10 mouse cellular contexts compared by ENCODE assay signal in genomic region chr10:67069013-67069412, GRCm38 (mm10). TPM values are rescaled to one million over a fixed set of nuclear protein-coding genes. Genes with fewer than 3 reads are reported as not detected.
A peak's percentile ranks its signal among the peaks of the same experiment; 100 is the strongest.
DNase-seq lines count a peak whose midpoint lies in the region; ATAC-seq and TF ChIP-seq lines count a peak whose summit lies in the region.
"Had no signal": no experiment of that assay in that cellular context is flagged by ENCODE, and none has a peak within 500 bp of the region (broad histone marks: within the 10 kb centered on the region; RNA-seq: fewer than 3 reads in every experiment).

No protein-coding gene starts in this region.

- no peak for TF ChIP-seq POLR2A in spleen, adult 2 months (IDR thresholded peaks at IDR 0.05; ENCODE audit: low read depth, low read length)
- TF ChIP-seq POLR2A in small intestine, adult 2 months (IDR thresholded peaks at IDR 0.05; ENCODE audit: low read depth, low read length) = no peak

- TF ChIP-seq CTCF in spleen, adult 2 months (IDR thresholded peaks at IDR 0.05; ENCODE audit: extremely low read depth, insufficient read depth, insufficient read length, insufficient replicate concordance) = no peak
- no peak for TF ChIP-seq CTCF in small intestine, adult 2 months (IDR thresholded peaks at IDR 0.05; ENCODE audit: extremely low read depth, insufficient read length, insufficient replicate concordance, low read depth, low read length)

- peak overlapping the region; percentile 46; the same call in 1 of the 2 replicates for H3K4me3 ChIP-seq in spleen, adult 2 months (ENCODE audit: extremely low read depth, insufficient read depth, insufficient read length)
- H3K4me3 ChIP-seq in liver, embryonic 11.5 days (ENCODE audit: low read depth, low read length) = no peak overlapping the region
- no peak overlapping the region for H3K4me3 ChIP-seq in small intestine, adult 2 months (ENCODE audit: low read depth, low read length)

- DNase-seq in spleen, adult 2 months (ENCODE audit: low read depth in 1 of 2, low spot score in 2 of 2) = no peak
- no peak for DNase-seq in spleen, postnatal 10 days (ENCODE audit: low spot score in 2 of 2)
- no peak for DNase-seq in liver, embryonic 11.5 days (ENCODE audit: low spot score)
- no peak for DNase-seq in B cell, adult 2 months
- DNase-seq in right cerebral cortex, postnatal 14 days = no peak
- DNase-seq: cerebellum, adult 2 months; lung, embryonic 14.5 days had no signal

- ATAC-seq in activated CD4-positive, CD25-positive, alpha-beta regulatory T cell, adult 4 months = peak; percentile 51
- no peak for ATAC-seq in liver, embryonic 11.5 days (replicated peaks; ENCODE audit: low FRiP score)
- ATAC-seq: forebrain, embryonic 16.5 days had no signal

- H3K36me3 ChIP-seq in spleen, adult 2 months (ENCODE audit: control insufficient read depth, insufficient read depth, low read length) = no peaks in the 10 kb centered on the region
- H3K36me3 ChIP-seq in liver, embryonic 11.5 days (ENCODE audit: control insufficient read depth, insufficient read depth, low read length) = no peaks in the 10 kb centered on the region
- no peaks in the 10 kb centered on the region for H3K36me3 ChIP-seq in small intestine, adult 2 months (ENCODE audit: control insufficient read depth, insufficient read depth, low read length)

- no peak overlapping the region for H3K9ac ChIP-seq in liver, embryonic 11.5 days (ENCODE audit: low read depth, low read length)
- H3K9ac ChIP-seq: lung, embryonic 14.5 days had no signal

- 34% methylated on average over 10 of the region's 10 CpGs for WGBS in spleen, adult 2 months
- WGBS in liver, embryonic 11.5 days = 45% methylated on average over 10 of the region's 10 CpGs
- WGBS in small intestine, adult 2 months = 69% methylated on average over 10 of the region's 10 CpGs

- no peaks in the 10 kb centered on the region for H3K27me3 ChIP-seq in spleen, adult 2 months (ENCODE audit: control insufficient read depth, insufficient read depth, low read length)
- H3K27me3 ChIP-seq in liver, embryonic 11.5 days (replicated peaks; ENCODE audit: control insufficient read depth, insufficient read depth, low read length) = no peaks in the 10 kb centered on the region
- no peaks in the 10 kb centered on the region for H3K27me3 ChIP-seq in small intestine, adult 2 months (ENCODE audit: control insufficient read depth, insufficient read depth, low read length)

- peak overlapping the region; percentile 70 for H3K27ac ChIP-seq in spleen, adult 2 months (ENCODE audit: insufficient read depth, low read length)
- no peak overlapping the region for H3K27ac ChIP-seq in liver, embryonic 11.5 days (ENCODE audit: low read depth, low read length)
- H3K27ac ChIP-seq in small intestine, adult 2 months (ENCODE audit: insufficient read depth, low read depth, low read length) = 0 out of 2 replicates have a peak overlapping the region, but pooled peaks have one; percentile 16

- no peaks in the 10 kb centered on the region for H3K9me3 ChIP-seq in liver, embryonic 11.5 days (ENCODE audit: control insufficient read depth, low read length)

- peaks cover 28% of the 10 kb centered on the region for H3K4me1 ChIP-seq in spleen, adult 2 months (ENCODE audit: control insufficient read depth, insufficient read depth, insufficient read length)
- H3K4me1 ChIP-seq in liver, embryonic 11.5 days (replicated peaks; ENCODE audit: control insufficient read depth, insufficient read depth, low read length) = no peaks in the 10 kb centered on the region; the same call in 1 of the 2 replicates
- peaks cover 5% of the 10 kb centered on the region; the same call in 1 of the 2 replicates for H3K4me1 ChIP-seq in small intestine, adult 2 months (ENCODE audit: control insufficient read depth, insufficient read depth, insufficient read length, low read length)

- H3K4me2 ChIP-seq in liver, embryonic 11.5 days = peak overlapping the region; percentile 15
- H3K4me2 ChIP-seq: lung, embryonic 14.5 days had no signal

RNA-seq across cellular contexts. Expression of gene Jmjd1c, which starts 26.9 kb away (rescaled TPM):
- 14.4 and 16.0 TPM in 2 replicates for polyA plus RNA-seq in spleen, adult 2 months (2012; rRNA removed)
- polyA plus RNA-seq in activated CD4-positive, CD25-positive, alpha-beta regulatory T cell, adult 4 months (2017; shearing (Covaris generic)) = 10 to 100 TPM; 35.2 to 44.7 TPM
- polyA plus RNA-seq in liver, embryonic 11.5 days (2014; fragmentation: Nextera tagmentation; extraction: Ambion mirVana) = 26.0 and 31.6 TPM in 2 replicates
- 8.6 and 22.7 TPM in 2 replicates for polyA plus RNA-seq in small intestine, adult 2 months (2012; rRNA removed)

RNA-seq across cellular contexts. Expression of gene Reep3, which starts 27.7 kb away (rescaled TPM):
- 8.6 and 9.0 TPM in 2 replicates for polyA plus RNA-seq in spleen, adult 2 months (2012; rRNA removed)
- 10 to 100 TPM; 20.3 to 21.1 TPM for polyA plus RNA-seq in activated CD4-positive, CD25-positive, alpha-beta regulatory T cell, adult 4 months (2017; shearing (Covaris generic))
- polyA plus RNA-seq in liver, embryonic 11.5 days (2014; fragmentation: Nextera tagmentation; extraction: Ambion mirVana) = 11.5 and 12.4 TPM in 2 replicates
- polyA plus RNA-seq in small intestine, adult 2 months (2012; rRNA removed) = 7.8 and 16.4 TPM in 2 replicates
